Mouse (Mus musculus): Measurements from ENCODE around the gene Pdcd4. TPM values are rescaled to one million over a fixed set of nuclear protein-coding genes. Genes with fewer than 3 reads are reported as not detected.

The Pdcd4 gene
- 59.7 and 64.9 TPM in 2 replicates for polyA plus RNA-seq (2015; fragmentation: Nextera tagmentation; extraction: Ambion mirVana)

GRCm38 (mm10) chr19:53892061-53892460 lies at the start of gene Pdcd4:
Pdcd4 (plus strand) TSS chr19:53892231.
- no peak for ATAC-seq (replicated peaks)
- H3K4me1 ChIP-seq, result 0 out of 2 replicates have a peak, but pooled peaks cover 2% of the 10 kb centered on the region
- no peak within 1 kb of the TSS for H3K9ac ChIP-seq
- 53% methylated on average over 3 of the region's 3 CpGs for WGBS
- H3K4me2 ChIP-seq, result no peak within 1 kb of the TSS
- H3K27me3 ChIP-seq (replicated peaks), result no peaks in the 10 kb centered on the region
- H3K9me3 ChIP-seq, result no peaks in the 10 kb centered on the region
- H3K27ac ChIP-seq, result no peak within 1 kb of the TSS
- H3K4me3 ChIP-seq, result no peak within 1 kb of the TSS
- H3K36me3 ChIP-seq (replicated peaks), result no peaks in the 10 kb centered on the region

- no peaks in the 10 kb centered on the region for H3K9me3 ChIP-seq
- H3K9ac ChIP-seq, result no peak overlapping the region
- 84% methylated on average over 8 of the region's 8 CpGs for WGBS
- H3K27me3 ChIP-seq (replicated peaks), result no peaks in the 10 kb centered on the region
- H3K4me2 ChIP-seq, result no peak overlapping the region
- no peak overlapping the region for H3K4me3 ChIP-seq
- H3K36me3 ChIP-seq (replicated peaks), result no peaks in the 10 kb centered on the region
- peaks cover 10% of the 10 kb centered on the region; the same call in 1 of the 2 replicates for H3K4me1 ChIP-seq
- no peak overlapping the region for H3K27ac ChIP-seq
- no peak for ATAC-seq (replicated peaks)
These were observed 48.1 kb upstream of the Pdcd4 start for GRCm38 (mm10) chr19:53843972-53844371.

- H3K27ac ChIP-seq, result no peak overlapping the region
- no peaks in the 10 kb centered on the region for H3K27me3 ChIP-seq (replicated peaks)
- no peaks in the 10 kb centered on the region for H3K36me3 ChIP-seq (replicated peaks)
- 86% methylated on average over 10 of the region's 10 CpGs for WGBS
- H3K4me2 ChIP-seq, result no peak overlapping the region
- ATAC-seq (replicated peaks), result no peak
- H3K9ac ChIP-seq, result no peak overlapping the region
- no peak overlapping the region for H3K4me3 ChIP-seq
- H3K9me3 ChIP-seq, result no peaks in the 10 kb centered on the region
- peaks cover 31% of the 10 kb centered on the region for H3K4me1 ChIP-seq
These were observed 43.6 kb upstream of the Pdcd4 start for GRCm38 (mm10) chr19:53848272-53848995.

- H3K9ac ChIP-seq, result no peak overlapping the region
- peaks cover 38% of the 10 kb centered on the region for H3K4me1 ChIP-seq
- no peaks in the 10 kb centered on the region for H3K27me3 ChIP-seq (replicated peaks)
- no peak for ATAC-seq (replicated peaks)
- no peak overlapping the region for H3K4me3 ChIP-seq
- H3K9me3 ChIP-seq, result no peaks in the 10 kb centered on the region
- H3K4me2 ChIP-seq, result no peak overlapping the region
- H3K36me3 ChIP-seq (replicated peaks), result no peaks in the 10 kb centered on the region
- 57% methylated on average over 18 of the region's 18 CpGs for WGBS
- peak overlapping the region; percentile 18; the same call in 1 of the 2 replicates for H3K27ac ChIP-seq
These were observed 41.7 kb upstream of the Pdcd4 start for GRCm38 (mm10) chr19:53850166-53850922.

GRCm38 (mm10) chr19:53851352-53851751 lies 40.7 kb upstream of the Pdcd4 start:
- Histone ChIP-seq H3K27ac (peak overlapping the region; percentile 93), H3K9ac (no peak overlapping the region), H3K9me3 (no peaks in the 10 kb centered on the region), H3K27me3 (replicated peaks) (no peaks in the 10 kb centered on the region), H3K4me1 (peaks cover 38% of the 10 kb centered on the region), H3K36me3 (replicated peaks) (no peaks in the 10 kb centered on the region), H3K4me2 (no peak overlapping the region), H3K4me3 (no peak overlapping the region)
- ATAC-seq (replicated peaks), result no peak
- WGBS, result 79% methylated on average over 13 of the region's 13 CpGs

- H3K4me2 ChIP-seq, result peak overlapping the region; percentile 45
- no peaks in the 10 kb centered on the region for H3K27me3 ChIP-seq (replicated peaks)
- H3K9ac ChIP-seq, result no peak overlapping the region
- no peaks in the 10 kb centered on the region for H3K9me3 ChIP-seq
- peak overlapping the region; percentile 93 for H3K27ac ChIP-seq
- no peak overlapping the region for H3K4me3 ChIP-seq
- H3K36me3 ChIP-seq (replicated peaks), result no peaks in the 10 kb centered on the region
- ATAC-seq (replicated peaks), result peak; percentile 59
- 72% methylated on average over 14 of the region's 14 CpGs for WGBS
- peaks cover 38% of the 10 kb centered on the region for H3K4me1 ChIP-seq
These were observed 40.0 kb upstream of the Pdcd4 start for GRCm38 (mm10) chr19:53851826-53852698.

GRCm38 (mm10) chr19:53852699-53853451 lies 39.2 kb upstream of the Pdcd4 start:
- H3K4me3 ChIP-seq, result 0 out of 2 replicates have a peak overlapping the region, but pooled peaks have one; percentile 7
- H3K9ac ChIP-seq, result no peak overlapping the region
- ATAC-seq (replicated peaks), result peak; percentile 92
- WGBS, result 12% methylated on average over 15 of the region's 15 CpGs
- peak overlapping the region; percentile 93 for H3K27ac ChIP-seq
- no peaks in the 10 kb centered on the region for H3K9me3 ChIP-seq
- no peaks in the 10 kb centered on the region for H3K36me3 ChIP-seq (replicated peaks)
- no peaks in the 10 kb centered on the region for H3K27me3 ChIP-seq (replicated peaks)
- peaks cover 38% of the 10 kb centered on the region for H3K4me1 ChIP-seq
- peak overlapping the region; percentile 45 for H3K4me2 ChIP-seq

- WGBS, result 74% methylated on average over 4 of the region's 4 CpGs
- ATAC-seq (replicated peaks), result no peak
- Histone ChIP-seq H3K27ac (no peak overlapping the region), H3K36me3 (replicated peaks) (no peaks in the 10 kb centered on the region), H3K4me1 (peaks cover 37% of the 10 kb centered on the region), H3K9ac (no peak overlapping the region), H3K4me3 (no peak overlapping the region), H3K4me2 (no peak overlapping the region), H3K9me3 (no peaks in the 10 kb centered on the region), H3K27me3 (replicated peaks) (no peaks in the 10 kb centered on the region)
These were observed 37.1 kb upstream of the Pdcd4 start for GRCm38 (mm10) chr19:53854978-53855377.

- Histone ChIP-seq H3K4me3 (no peak overlapping the region), H3K9me3 (no peaks in the 10 kb centered on the region), H3K9ac (no peak overlapping the region), H3K4me2 (no peak overlapping the region), H3K27ac (no peak overlapping the region), H3K27me3 (replicated peaks) (no peaks in the 10 kb centered on the region), H3K4me1 (peaks cover 29% of the 10 kb centered on the region), H3K36me3 (replicated peaks) (no peaks in the 10 kb centered on the region)
- 71% methylated on average over 5 of the region's 5 CpGs for WGBS
- ATAC-seq (replicated peaks), result no peak
These were observed 36.2 kb upstream of the Pdcd4 start for GRCm38 (mm10) chr19:53855781-53856180.

GRCm38 (mm10) chr19:53856794-53857193 lies 35.2 kb upstream of the Pdcd4 start:
- H3K36me3 ChIP-seq (replicated peaks), result no peaks in the 10 kb centered on the region
- peaks cover 22% of the 10 kb centered on the region for H3K4me1 ChIP-seq
- H3K27ac ChIP-seq, result no peak overlapping the region
- no peak overlapping the region for H3K9ac ChIP-seq
- H3K4me3 ChIP-seq, result no peak overlapping the region
- ATAC-seq (replicated peaks), result no peak
- H3K9me3 ChIP-seq, result no peaks in the 10 kb centered on the region
- H3K27me3 ChIP-seq (replicated peaks), result no peaks in the 10 kb centered on the region
- H3K4me2 ChIP-seq, result no peak overlapping the region
- WGBS, result 75% methylated on average over 9 of the region's 9 CpGs

- Histone ChIP-seq H3K4me1 (peaks cover 12% of the 10 kb centered on the region), H3K4me3 (no peak overlapping the region), H3K27ac (no peak overlapping the region; the same call in 1 of the 2 replicates), H3K4me2 (no peak overlapping the region), H3K9me3 (no peaks in the 10 kb centered on the region), H3K27me3 (replicated peaks) (no peaks in the 10 kb centered on the region), H3K9ac (no peak overlapping the region), H3K36me3 (replicated peaks) (no peaks in the 10 kb centered on the region)
- no peak for ATAC-seq (replicated peaks)
- WGBS, result 66% methylated on average over 6 of the region's 6 CpGs
These were observed 34.1 kb upstream of the Pdcd4 start for GRCm38 (mm10) chr19:53857962-53858361.
